Mouse (Mus musculus) cortical plate, adult 2 months (tissue): ENCODE data around the gene Misp. TPM values are rescaled to one million over a fixed set of nuclear protein-coding genes. Genes with fewer than 3 reads are reported as not detected.

Experiments
- H3K27ac ChIP-seq: fragments of 200-500 bp; 2 replicates; pipeline ENCODE4 v1.5.1; 2012; ENCODE audit warnings: low read length, control low read depth, inconsistent platforms; ENCODE audit not compliant: insufficient read depth
- H3K4me1 ChIP-seq: fragments of 200-500 bp; 2 replicates; pipeline ENCODE4 v1.6.1; 2011; ENCODE audit warnings: low read length; ENCODE audit not compliant: control insufficient read depth, insufficient read depth
- H3K4me3 ChIP-seq: fragments of 200-500 bp; 2 replicates; pipeline ENCODE4 v1.5.1; 2011; ENCODE audit warnings: mild to moderate bottlenecking, low read length, control low read depth; ENCODE audit not compliant: insufficient read depth
- CTCF ChIP-seq: fragments of 200-500 bp; IDR thresholded peaks from 2 replicates; pipeline ENCODE4 v1.5.1; 2011; ENCODE audit warnings: mild to moderate bottlenecking, control low read depth, low read length; ENCODE audit not compliant: insufficient read depth; ENCODE audit errors: extremely low read depth
- POLR2A ChIP-seq: fragments of 200-500 bp; IDR thresholded peaks from 2 replicates; pipeline ENCODE4 v1.6.1; 2011; ENCODE audit warnings: mild to moderate bottlenecking, low read length, control low read depth; ENCODE audit not compliant: insufficient read depth; ENCODE audit errors: extremely low read depth
- polyA plus RNA-seq: library from polyadenylated mRNA; depleted of rRNA; stranded (reverse); fragments of >200 nt; gene quantifications from 2 replicates; pipeline ENCODE4 v1.2.3, GENCODE M21; 2012

The Misp gene
- polyA plus RNA-seq, 1 experiment: 0.21 TPM

- Histone ChIP-seq H3K4me3 (no peak overlapping the region), H3K4me1 (no peaks in the 10 kb centered on the region), H3K27ac (no peak overlapping the region)
- TF ChIP-seq CTCF (peak; percentile 93), POLR2A (no peak)
Measured at GRCm38 (mm10) chr10:79834769-79835398, 14.1 kb downstream of the Misp start.

DNA sequence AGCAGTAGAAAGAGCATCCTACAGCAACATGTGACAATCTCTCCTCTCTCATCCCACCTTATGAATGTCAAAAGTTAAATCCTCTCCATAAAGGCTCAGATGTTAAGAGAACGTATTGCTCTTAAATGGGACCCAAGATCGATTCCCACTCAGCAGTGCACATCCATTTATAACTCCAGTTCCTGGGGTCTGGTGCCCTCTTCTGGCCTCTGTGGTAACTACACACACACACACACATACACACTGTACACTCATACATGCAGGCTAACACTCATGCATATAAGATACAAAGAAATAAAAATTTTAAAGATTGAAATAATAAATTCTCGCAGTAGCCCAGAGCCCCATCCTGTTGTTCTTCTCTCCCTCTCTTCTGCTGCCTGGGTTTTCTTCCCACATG lies 16.1 kb downstream of the Misp start:
- no peak overlapping the region for H3K4me3 ChIP-seq
- no peak overlapping the region for H3K27ac ChIP-seq
- TF ChIP-seq POLR2A (no peak), CTCF (0 out of 2 replicates have a peak, but pooled peaks have one; percentile 7)
- no peaks in the 10 kb centered on the region for H3K4me1 ChIP-seq

DNA sequence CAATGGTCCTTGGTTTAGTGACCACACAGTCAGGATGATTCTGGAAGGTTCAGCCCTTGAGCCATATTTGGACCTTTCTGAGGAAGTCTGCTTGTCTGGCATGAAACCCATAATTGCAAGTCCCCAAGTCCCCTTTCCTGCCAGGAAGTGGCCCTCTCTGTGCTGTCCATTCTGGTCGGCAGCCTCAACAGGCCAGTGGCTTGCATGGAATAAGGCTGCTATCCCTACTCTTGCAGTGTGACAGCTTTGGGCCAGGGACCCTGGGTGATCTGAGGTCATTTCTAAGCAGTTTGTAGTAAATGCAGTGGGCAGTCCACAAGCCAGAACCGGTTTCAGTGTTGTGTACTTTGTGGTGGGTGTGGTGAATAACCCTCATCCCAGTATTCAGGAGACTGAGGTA lies 17.4 kb downstream of the Misp start:
- Histone ChIP-seq H3K27ac (no peak overlapping the region), H3K4me3 (no peak overlapping the region), H3K4me1 (no peaks in the 10 kb centered on the region)
- TF ChIP-seq POLR2A (no peak), CTCF (no peak)

- Histone ChIP-seq H3K4me3 (peak overlapping the region; percentile 23; the same call in 1 of the 2 replicates), H3K27ac (peak overlapping the region; percentile 2), H3K4me1 (no peaks in the 10 kb centered on the region)
- TF ChIP-seq POLR2A (no peak), CTCF (no peak)
Measured at GRCm38 (mm10) chr10:79840091-79840490, 19.3 kb downstream of the Misp start.

DNA sequence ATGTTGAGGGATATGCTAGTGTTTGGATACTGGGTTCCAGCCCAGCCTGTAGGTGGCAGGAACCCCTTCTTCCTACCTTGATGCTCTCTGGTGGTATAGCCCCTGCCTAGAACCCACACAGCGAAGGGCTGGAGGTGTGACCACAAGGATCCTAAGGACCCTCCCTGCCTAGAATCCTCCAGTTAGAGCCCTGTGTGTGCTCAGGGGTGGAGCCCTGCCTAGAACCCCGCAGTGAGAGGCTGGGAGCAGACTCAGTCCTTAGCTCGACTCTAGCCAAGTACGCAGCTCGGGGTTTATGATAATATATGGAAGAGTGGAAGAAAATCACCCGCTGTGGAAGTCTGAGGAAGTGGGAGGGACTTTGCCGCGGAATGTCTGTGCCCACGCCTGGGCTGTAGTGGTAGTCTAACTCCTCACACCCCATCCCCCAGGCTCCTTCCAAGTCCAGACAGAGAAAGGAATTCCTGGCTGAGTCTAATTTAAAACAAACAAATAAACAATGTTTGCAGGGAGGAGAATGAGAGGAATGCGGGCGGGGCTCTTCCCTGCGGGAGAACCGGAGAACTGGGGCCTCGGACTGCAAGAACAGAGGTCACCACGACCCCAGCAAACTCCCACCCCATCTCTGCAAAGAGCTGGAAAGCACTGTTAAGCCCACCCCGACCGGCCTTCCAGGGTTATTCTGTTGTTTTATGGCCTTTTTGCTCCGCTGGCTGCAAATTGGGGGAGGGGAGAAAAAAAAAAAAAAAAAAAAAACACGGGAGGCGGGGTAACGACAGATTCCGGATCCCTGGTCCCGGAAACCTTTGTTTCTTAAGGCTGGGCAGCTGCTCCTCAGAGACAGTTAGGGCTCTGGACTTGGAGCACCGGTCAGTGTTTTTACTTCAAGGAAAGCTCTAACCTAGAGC lies 20.1 kb downstream of the Misp start:
- peak overlapping the region; percentile 23 for H3K4me3 ChIP-seq
- TF ChIP-seq POLR2A: peak; percentile 81
- no peak for TF ChIP-seq CTCF
- peak overlapping the region; percentile 55 for H3K27ac ChIP-seq
- H3K4me1 ChIP-seq: no peaks in the 10 kb centered on the region

DNA sequence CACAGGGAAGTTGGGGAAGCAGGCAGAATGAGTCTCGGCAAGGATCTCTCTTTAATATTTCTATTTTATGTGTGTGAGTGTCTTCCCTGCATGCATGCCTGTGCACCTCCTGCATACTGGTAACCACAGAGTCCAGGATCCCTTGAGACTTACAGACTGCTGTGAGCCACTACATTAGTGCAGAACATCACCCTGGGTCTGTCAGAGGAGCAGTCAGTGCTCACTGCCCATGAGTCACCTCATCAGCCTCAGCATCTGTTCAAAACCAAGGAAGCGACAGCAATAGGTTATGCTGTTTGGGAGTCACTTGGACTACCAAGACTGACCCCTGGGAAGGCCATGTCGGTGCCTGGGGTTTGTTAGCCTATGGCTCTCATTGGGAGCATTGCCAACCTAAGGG lies 21.5 kb downstream of the Misp start:
- H3K4me1 ChIP-seq: no peaks in the 10 kb centered on the region
- H3K4me3 ChIP-seq: no peak overlapping the region
- no peak for TF ChIP-seq CTCF
- no peak overlapping the region for H3K27ac ChIP-seq

DNA sequence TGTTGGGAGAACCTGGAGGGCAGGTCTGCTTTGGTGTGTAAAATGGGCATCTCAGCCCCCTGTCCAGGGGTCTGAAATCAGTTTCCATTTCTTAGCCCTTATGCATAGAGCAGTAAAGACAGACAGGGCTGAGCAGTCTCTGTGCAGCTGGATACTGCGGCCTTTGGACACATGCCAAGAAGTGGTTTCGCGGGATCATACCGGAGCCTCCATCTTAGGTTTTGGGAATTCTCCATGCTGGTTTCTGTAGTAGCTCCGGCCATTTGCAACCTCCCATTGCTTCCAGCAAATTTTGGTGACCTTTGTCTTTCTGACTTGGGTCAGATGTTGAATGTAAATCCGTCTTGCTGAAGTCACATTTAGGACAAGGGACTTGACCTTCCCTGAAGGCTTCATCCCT lies 22.7 kb downstream of the Misp start:
- Histone ChIP-seq H3K4me3 (no peak overlapping the region), H3K4me1 (no peaks in the 10 kb centered on the region), H3K27ac (no peak overlapping the region)
- TF ChIP-seq CTCF (no peak), POLR2A (no peak)

GRCm38 (mm10) chr10:79846553-79846952 lies 25.8 kb downstream of the Misp start:
- H3K4me1 ChIP-seq: no peaks in the 10 kb centered on the region; the same call in 1 of the 2 replicates
- H3K27ac ChIP-seq: no peak overlapping the region
- no peak overlapping the region for H3K4me3 ChIP-seq
- no peak for TF ChIP-seq CTCF
- no peak for TF ChIP-seq POLR2A

GRCm38 (mm10) chr10:79849941-79850628 lies 29.3 kb downstream of the Misp start:
- Histone ChIP-seq H3K4me1 (peaks cover 8% of the 10 kb centered on the region), H3K27ac (no peak overlapping the region), H3K4me3 (no peak overlapping the region)
- no peak for TF ChIP-seq POLR2A
- TF ChIP-seq CTCF: no peak

GRCm38 (mm10) chr10:79851653-79852052 lies 30.9 kb downstream of the Misp start:
- Histone ChIP-seq H3K4me3 (no peak overlapping the region), H3K4me1 (peaks cover 12% of the 10 kb centered on the region), H3K27ac (peak overlapping the region; percentile 20)
- TF ChIP-seq CTCF (no peak), POLR2A (no peak)
